Mouse (Mus musculus) cerebellum, postnatal 36 days (tissue): ENCODE measurements around the gene Arap2.

Source experiments
- DNase-seq, 2 experiments: peaks; one replicate each; pipeline ENCODE4 v3.0.0; 2021 to 2022; ENCODE audit warnings: mixed read lengths in 2 of 2

Arap2 gene

GRCm38 (mm10) chr5:62618286-62618685 is 147.7 kb downstream of the Arap2 start:
- DNase-seq: no peak

DNA sequence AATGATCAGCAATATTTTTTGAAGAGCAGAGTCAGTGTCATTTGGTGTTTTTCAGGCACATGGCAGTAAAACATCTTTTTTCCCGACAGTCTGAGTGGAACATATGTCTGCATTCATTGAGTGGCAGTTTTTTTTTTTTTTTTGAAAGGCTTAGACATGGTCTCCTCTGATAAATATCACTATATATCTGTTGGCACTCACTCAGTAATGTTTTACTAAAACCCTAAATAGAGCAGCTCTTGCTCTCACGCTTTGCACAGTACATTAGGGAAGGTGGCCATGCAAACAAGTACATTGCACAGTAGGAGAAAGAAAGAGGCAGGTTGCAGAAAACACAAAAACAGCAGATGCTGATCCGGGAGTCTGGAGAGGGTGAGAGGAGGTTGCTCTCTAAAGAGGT is 154.0 kb downstream of the Arap2 start:
- DNase-seq: no peak

GRCm38 (mm10) chr5:62587348-62587747 is 178.6 kb downstream of the Arap2 start:
- no peak for DNase-seq

DNA sequence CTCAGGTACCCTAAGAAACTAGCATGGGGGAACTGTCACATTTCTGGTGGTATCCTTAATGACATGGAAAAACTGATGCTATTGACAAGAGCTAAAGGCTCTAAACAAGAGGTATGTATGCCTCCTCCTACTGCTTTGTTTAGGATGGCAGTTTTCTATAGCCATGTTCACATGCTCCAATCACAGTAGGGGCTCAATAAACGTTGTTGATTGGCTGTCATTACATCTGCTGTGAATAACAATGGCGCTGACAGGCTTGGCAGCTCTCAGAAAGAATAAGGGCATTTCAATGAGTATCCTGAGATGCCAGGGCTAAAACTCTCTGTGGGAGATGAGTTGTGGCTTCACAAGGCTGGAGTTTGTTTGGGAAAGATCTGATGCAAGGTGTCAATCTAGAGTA is 183.3 kb downstream of the Arap2 start:
- DNase-seq: no peak

GRCm38 (mm10) chr5:62581699-62582098 is 184.3 kb downstream of the Arap2 start:
- no peak for DNase-seq

GRCm38 (mm10) chr5:62574336-62574844 is 191.6 kb downstream of the Arap2 start:
- DNase-seq: no peak
